Mouse (Mus musculus) liver, adult 2 months (tissue): ENCODE results near the gene Gclm.

Source experiments
- CTCF ChIP-seq: fragments of 200-500 bp; IDR thresholded peaks from 2 replicates; pipeline ENCODE4 v1.5.1; 2011; ENCODE audit warnings: low read depth, low read length, control low read depth
- POLR2A ChIP-seq: fragments of 200-500 bp; IDR thresholded peaks from 2 replicates; pipeline ENCODE4 v1.6.1; 2011; ENCODE audit warnings: low read length, control low read depth; ENCODE audit not compliant: insufficient read depth; ENCODE audit errors: extremely low read depth

DNA sequence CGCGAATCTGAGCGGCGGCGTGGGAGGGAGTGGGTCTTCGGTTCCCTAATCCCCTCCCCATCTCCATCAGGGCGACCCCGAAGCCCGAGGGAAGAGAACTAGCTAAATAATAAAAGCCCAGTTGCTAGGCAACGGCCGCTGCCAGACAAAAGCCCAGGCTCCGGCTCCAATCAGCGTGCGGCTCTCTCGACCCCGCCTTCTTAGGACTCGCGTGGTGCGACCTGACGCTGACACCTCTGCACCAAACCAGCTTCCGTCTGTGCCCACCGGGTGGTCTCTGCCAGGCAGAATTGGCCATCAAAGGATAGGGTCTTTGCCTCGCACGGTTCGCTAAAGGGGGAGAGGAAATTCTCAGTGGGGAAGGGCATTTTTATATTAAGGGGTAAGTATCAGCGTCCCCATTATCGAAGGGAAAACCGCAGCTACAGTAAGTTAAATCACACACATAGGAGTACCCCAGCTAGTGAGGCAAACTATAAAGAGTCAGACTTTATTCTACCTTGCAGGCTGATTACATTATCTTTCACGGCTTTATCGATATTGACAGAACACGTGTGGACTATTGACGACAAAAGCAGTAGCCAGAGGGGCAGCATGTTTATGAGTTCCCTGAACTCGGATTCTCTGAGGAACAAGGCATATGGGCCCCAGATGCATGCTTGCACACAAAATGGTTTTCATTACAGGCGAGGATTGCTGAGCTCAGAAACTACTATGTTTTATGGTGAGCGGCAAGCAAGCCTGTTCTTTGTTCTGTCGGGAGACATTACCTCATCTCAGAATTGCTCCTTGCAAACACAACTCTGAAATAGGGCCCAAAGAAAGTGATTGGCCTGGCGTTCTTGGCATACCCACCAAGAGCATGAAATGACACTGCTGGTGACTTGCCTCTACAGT lies 48.8 kb downstream of the Gclm start, which contains the start of gene Bcar3:
- TF ChIP-seq CTCF (no peak), POLR2A (no peak)
